Mouse (Mus musculus) myocyte (in vitro differentiated cells): ENCODE data around the gene Cldn6. TPM values are rescaled to one million over a fixed set of nuclear protein-coding genes. Genes with fewer than 3 reads are reported as not detected.

Experiments
- H3K27me3 ChIP-seq: one replicate; pipeline ENCODE4 v1.6.1; 2011; ENCODE audit not compliant: control insufficient read depth, insufficient read depth, insufficient read length
- H3K36me3 ChIP-seq: one replicate; pipeline ENCODE4 v1.6.1; 2011; ENCODE audit not compliant: control insufficient read depth, insufficient read depth
- H3K4me2 ChIP-seq: one replicate; pipeline ENCODE4 v1.6.1; 2011; ENCODE audit warnings: low read depth, control low read depth
- H3K4me3 ChIP-seq: one replicate; pipeline ENCODE4 v1.5.1; 2011; ENCODE audit warnings: mild to moderate bottlenecking, control low read depth, moderate library complexity
- H3K79me2 ChIP-seq: one replicate; pipeline ENCODE4 v1.6.1; 2011; ENCODE audit not compliant: control insufficient read depth, insufficient read depth
- H3ac ChIP-seq: one replicate; pipeline ENCODE4 v1.6.1; 2011; ENCODE audit not compliant: control insufficient read depth, insufficient read length
- CEBPB ChIP-seq: IDR thresholded peaks from 2 replicates; pipeline ENCODE4 v1.6.1; 2011; ENCODE audit warnings: mild to moderate bottlenecking, moderate library complexity; ENCODE audit not compliant: poor library complexity, insufficient read depth, severe bottlenecking
- E2F4 ChIP-seq: IDR thresholded peaks from one replicate; pipeline ENCODE4 v1.6.1; 2011; ENCODE audit warnings: mild to moderate bottlenecking, control low read depth, moderate library complexity; ENCODE audit not compliant: insufficient read depth
- MAX ChIP-seq: IDR thresholded peaks from one replicate; pipeline ENCODE4 v1.6.1; 2011; ENCODE audit warnings: low read depth, mild to moderate bottlenecking, control low read depth
- MYOD1 ChIP-seq, 3 experiments: IDR thresholded peaks; one replicate each; pipeline ENCODE4 v1.6.1; 2011; ENCODE audit warnings: control low read depth in 2 of 3, low read depth in 2 of 3, mild to moderate bottlenecking in 2 of 3, moderate library complexity in 1 of 3; ENCODE audit not compliant: insufficient read length in 2 of 3, control insufficient read depth in 1 of 3
- MYOG ChIP-seq, 3 experiments: IDR thresholded peaks; one replicate each; pipeline ENCODE4 v1.6.1; 2011; ENCODE audit warnings: control low read depth in 2 of 3, low read depth in 2 of 3, mild to moderate bottlenecking in 2 of 3; ENCODE audit not compliant: insufficient read length in 2 of 3, control insufficient read depth in 1 of 3, insufficient read depth in 1 of 3
- POLR2A ChIP-seq: IDR thresholded peaks from one replicate; pipeline ENCODE4 v1.6.1; 2011; ENCODE audit warnings: low read depth, mild to moderate bottlenecking, control low read depth, moderate library complexity; ENCODE audit not compliant: insufficient read length
- POLR2AphosphoS2 ChIP-seq: IDR thresholded peaks from one replicate; pipeline ENCODE4 v1.6.1; 2011; ENCODE audit warnings: low read depth, control low read depth; ENCODE audit not compliant: insufficient read length
- REST ChIP-seq: IDR thresholded peaks from one replicate; pipeline ENCODE4 v1.6.1; 2011; ENCODE audit warnings: mild to moderate bottlenecking, control low read depth, moderate library complexity; ENCODE audit not compliant: insufficient read depth, insufficient read length
- SRF ChIP-seq: IDR thresholded peaks from one replicate; pipeline ENCODE4 v1.6.1; 2011; ENCODE audit warnings: low read depth; ENCODE audit not compliant: control insufficient read depth, insufficient read length
- TCF12 ChIP-seq: IDR thresholded peaks from one replicate; pipeline ENCODE4 v1.6.1; 2011; ENCODE audit warnings: mild to moderate bottlenecking, control low read depth; ENCODE audit not compliant: poor library complexity, insufficient read depth, severe bottlenecking
- TCF3 ChIP-seq: IDR thresholded peaks from one replicate; pipeline ENCODE4 v1.6.1; 2011; ENCODE audit warnings: low read depth, control low read depth; ENCODE audit not compliant: insufficient read length
- USF1 ChIP-seq: IDR thresholded peaks from one replicate; pipeline ENCODE4 v1.6.1; 2011; ENCODE audit warnings: low read depth, mild to moderate bottlenecking, control low read depth, moderate library complexity
- polyA plus RNA-seq: library from polyadenylated mRNA; unstranded; fragments of >200 nt; fragmentation: generic; extraction: Trizol; gene quantifications from one replicate; pipeline ENCODE4 v1.2.1, GENCODE M21; 2012; ENCODE audit warnings: missing spikeins

Gene Cldn6
- polyA plus RNA-seq, 1 experiment, result not detected

DNA sequence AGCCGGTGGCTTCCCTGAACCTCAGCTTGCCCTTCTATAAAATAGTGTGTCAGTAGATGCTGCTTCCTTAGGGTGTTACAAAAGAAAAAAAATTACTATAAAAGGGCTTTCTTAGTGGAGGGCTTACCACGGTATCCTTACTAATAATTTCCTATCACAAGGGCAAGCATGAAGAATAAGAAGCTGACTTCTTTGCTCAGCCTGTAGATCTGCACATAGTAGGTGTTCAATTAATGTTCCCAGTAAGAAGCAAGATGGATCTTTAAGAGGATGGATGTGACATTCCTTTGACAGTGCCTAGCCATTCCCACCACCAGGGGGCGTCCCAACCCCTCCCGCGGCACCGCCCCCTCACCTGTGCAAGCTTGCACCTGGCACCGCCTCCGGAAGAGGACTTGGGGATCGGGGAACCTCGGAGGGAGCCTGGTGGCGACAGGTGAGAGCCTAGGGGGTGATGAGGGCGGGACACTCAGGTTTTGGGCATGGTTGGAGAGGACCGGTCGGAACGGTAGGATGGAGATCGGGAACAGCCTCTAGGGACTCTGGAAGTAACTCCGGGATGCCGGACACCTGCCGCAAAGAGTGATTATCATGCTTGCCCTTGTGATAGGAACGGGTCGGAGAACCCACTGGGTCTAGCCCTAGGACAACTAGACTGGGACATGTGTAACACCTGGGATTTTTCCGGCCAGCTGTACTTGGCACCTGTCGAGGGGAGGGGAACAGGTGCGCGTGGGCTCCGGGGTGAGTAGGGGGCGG, 18.8 kb upstream of the Cldn6 start, which contains the start of gene Bicdl2:
Gene Bicdl2 (plus strand): TSS at position 390 of the 759 bp plus-strand sequence.
- TF ChIP-seq MYOD1 (IDR thresholded peaks at IDR 0.05; ENCODE audit: control insufficient read depth in 1 of 3, insufficient read length in 2 of 3, low read depth in 2 of 3) (peak in 1 of 3 experiments; percentile 44), POLR2AphosphoS2 (no peak), E2F4 (no peak), MAX (no peak), SRF (no peak), CEBPB (no peak), TCF12 (no peak), MYOG (IDR thresholded peaks at IDR 0.05; ENCODE audit: control insufficient read depth in 1 of 3, insufficient read depth in 1 of 3, insufficient read length in 2 of 3, low read depth in 2 of 3) (peak in 1 of 3 experiments; percentile 11), POLR2A (no peak), TCF3 (no peak), REST (no peak), USF1 (no peak)
- Histone ChIP-seq H3K4me2 (no peak within 1 kb of the TSS), H3K79me2 (no peaks in the 10 kb centered on the region), H3K4me3 (no peak within 1 kb of the TSS), H3K36me3 (no peaks in the 10 kb centered on the region), H3ac (no peak within 1 kb of the TSS), H3K27me3 (no peaks in the 10 kb centered on the region)

GRCm38 (mm10) chr17:23660876-23661200, 18.2 kb upstream of the Cldn6 start:
- H3K4me3 ChIP-seq, result no peak overlapping the region
- H3K36me3 ChIP-seq, result no peaks in the 10 kb centered on the region
- H3ac ChIP-seq, result no peak overlapping the region
- H3K79me2 ChIP-seq, result no peaks in the 10 kb centered on the region
- H3K27me3 ChIP-seq, result no peaks in the 10 kb centered on the region
- TF ChIP-seq TCF12, result no peak
- TF ChIP-seq E2F4, result no peak
- no peak for TF ChIP-seq MYOG (IDR thresholded peaks at IDR 0.05; ENCODE audit: control insufficient read depth in 1 of 3, insufficient read depth in 1 of 3, insufficient read length in 2 of 3, low read depth in 2 of 3)
- no peak for TF ChIP-seq TCF3
- no peak overlapping the region for H3K4me2 ChIP-seq

GRCm38 (mm10) chr17:23661526-23661925, 17.5 kb upstream of the Cldn6 start:
- no peak overlapping the region for H3ac ChIP-seq
- no peak for TF ChIP-seq TCF12
- no peak for TF ChIP-seq MYOD1 (IDR thresholded peaks at IDR 0.05; ENCODE audit: control insufficient read depth in 1 of 3, insufficient read length in 2 of 3, low read depth in 2 of 3)
- no peak for TF ChIP-seq POLR2AphosphoS2
- no peak for TF ChIP-seq USF1
- no peak for TF ChIP-seq MYOG (IDR thresholded peaks at IDR 0.05; ENCODE audit: control insufficient read depth in 1 of 3, insufficient read depth in 1 of 3, insufficient read length in 2 of 3, low read depth in 2 of 3)
- no peak for TF ChIP-seq CEBPB
- no peak for TF ChIP-seq REST
- TF ChIP-seq POLR2A, result no peak
- TF ChIP-seq E2F4, result no peak
- no peak for TF ChIP-seq TCF3
- no peak for TF ChIP-seq MAX
- no peak for TF ChIP-seq SRF
- no peaks in the 10 kb centered on the region for H3K27me3 ChIP-seq
- H3K36me3 ChIP-seq, result peaks cover 4% of the 10 kb centered on the region
- no peak overlapping the region for H3K4me2 ChIP-seq
- no peaks in the 10 kb centered on the region for H3K79me2 ChIP-seq
- H3K4me3 ChIP-seq, result no peak overlapping the region

GRCm38 (mm10) chr17:23664556-23665021, 14.5 kb upstream of the Cldn6 start:
- H3K79me2 ChIP-seq, result no peaks in the 10 kb centered on the region
- TF ChIP-seq POLR2A (no peak), POLR2AphosphoS2 (peak; percentile 75)
- H3K27me3 ChIP-seq, result no peaks in the 10 kb centered on the region
- peaks cover 6% of the 10 kb centered on the region for H3K36me3 ChIP-seq
- no peak overlapping the region for H3K4me3 ChIP-seq
- no peak overlapping the region for H3K4me2 ChIP-seq
- H3ac ChIP-seq, result no peak overlapping the region

- H3K79me2 ChIP-seq, result no peaks in the 10 kb centered on the region
- TF ChIP-seq E2F4 (no peak), MAX (no peak), POLR2AphosphoS2 (no peak), POLR2A (no peak), REST (no peak), SRF (no peak), TCF12 (no peak), CEBPB (no peak), MYOG (IDR thresholded peaks at IDR 0.05; ENCODE audit: control insufficient read depth in 1 of 3, insufficient read depth in 1 of 3, insufficient read length in 2 of 3, low read depth in 2 of 3) (no peak), TCF3 (no peak), USF1 (no peak), MYOD1 (IDR thresholded peaks at IDR 0.05; ENCODE audit: control insufficient read depth in 1 of 3, insufficient read length in 2 of 3, low read depth in 2 of 3) (no peak)
- H3ac ChIP-seq, result no peak overlapping the region
- no peaks in the 10 kb centered on the region for H3K27me3 ChIP-seq
- H3K36me3 ChIP-seq, result peaks cover 13% of the 10 kb centered on the region
- H3K4me3 ChIP-seq, result no peak overlapping the region
- no peak overlapping the region for H3K4me2 ChIP-seq
These were observed 13.5 kb upstream of the Cldn6 start for GRCm38 (mm10) chr17:23665511-23665910.
